Mouse (Mus musculus): ENCODE data around the gene Ptpn13. TPM values are rescaled to one million over a fixed set of nuclear protein-coding genes. Genes with fewer than 3 reads are reported as not detected.

Ptpn13 gene
- total RNA-seq, 2 experiments from 2014 or later = 6.1 to 7.0 TPM

DNA sequence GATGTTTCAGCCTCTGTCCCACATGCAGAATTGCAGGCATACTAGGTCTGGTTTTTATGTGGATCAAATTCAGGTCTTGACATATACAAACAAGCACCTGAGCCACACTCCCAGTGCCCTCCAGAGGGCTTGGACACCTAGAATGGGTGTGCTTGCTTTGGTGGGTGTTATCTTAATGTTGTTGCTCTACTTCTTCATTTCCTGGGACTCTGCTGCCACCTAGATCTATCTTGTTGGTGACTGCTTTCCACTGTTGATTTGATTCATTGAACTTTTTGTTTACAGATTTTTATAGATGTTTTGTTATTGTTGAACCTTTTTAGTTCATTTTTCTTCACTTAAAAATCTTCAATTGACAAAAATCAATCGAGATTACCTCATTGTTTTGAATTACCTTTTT lies 31.8 kb downstream of the Ptpn13 start:
- DNase-seq = no peak
- intact Hi-C loops (cut with DNase I) = loop anchor here (2.0 kb wide), 1 partner anchor 102 kb away; no protein-coding TSS in a partner anchor

DNA sequence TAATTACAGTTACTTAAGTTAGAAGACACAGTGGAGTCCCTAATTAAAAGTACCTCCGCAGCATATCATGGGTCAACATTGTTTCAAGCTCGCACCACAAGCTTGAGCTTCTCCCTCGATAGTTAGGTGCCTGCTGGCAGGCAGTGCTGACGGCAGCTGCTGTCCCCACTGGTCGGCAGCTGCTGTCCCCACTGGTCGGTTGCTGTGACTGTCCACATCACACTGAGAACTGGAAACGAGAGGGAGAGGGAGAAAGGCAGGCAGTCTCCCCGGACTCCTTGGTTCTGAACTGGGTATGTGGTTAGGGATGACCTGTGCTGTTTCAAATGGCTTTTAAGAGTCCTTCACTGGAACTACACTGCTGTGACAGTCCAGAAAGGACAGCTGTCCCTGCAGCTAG lies 33.4 kb downstream of the Ptpn13 start:
- intact Hi-C loops (cut with DNase I) = no loop called here
- DNase-seq = no peak

DNA sequence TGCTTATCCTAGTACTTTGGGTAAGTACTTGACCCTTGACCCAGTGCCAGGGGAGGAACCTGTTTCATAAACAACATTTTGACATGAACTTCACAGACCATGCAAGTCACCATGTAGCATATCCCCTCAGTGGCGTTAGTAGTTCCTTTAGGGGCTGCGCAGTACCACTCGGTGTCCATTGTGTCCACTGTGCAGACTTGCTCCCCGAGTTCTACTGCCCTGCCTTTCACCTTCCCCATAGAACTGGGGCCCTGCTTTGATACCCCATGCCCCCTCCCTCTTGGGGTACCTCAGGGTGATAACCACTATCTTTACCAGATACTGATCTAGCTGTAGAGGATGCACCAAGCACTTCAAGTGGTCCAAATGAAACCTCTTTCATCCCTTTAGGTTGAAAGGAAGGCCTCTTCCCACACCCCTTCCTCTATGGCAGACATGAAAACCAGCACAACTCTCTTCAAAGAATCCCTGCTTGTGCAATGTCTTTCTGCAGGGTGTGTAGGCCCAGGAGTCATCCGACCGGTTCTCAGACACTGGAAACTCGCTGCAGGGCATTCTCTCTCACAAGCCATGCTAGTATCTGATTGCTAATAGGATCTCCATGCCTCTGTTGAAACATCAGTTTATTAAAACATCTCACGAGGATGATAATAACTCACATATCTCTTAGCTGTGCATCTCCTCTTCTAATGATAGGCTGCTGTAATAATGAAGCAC lies 34.1 kb downstream of the Ptpn13 start:
- intact Hi-C loops (cut with DNase I) = no loop called here
- DNase-seq = no peak

DNA sequence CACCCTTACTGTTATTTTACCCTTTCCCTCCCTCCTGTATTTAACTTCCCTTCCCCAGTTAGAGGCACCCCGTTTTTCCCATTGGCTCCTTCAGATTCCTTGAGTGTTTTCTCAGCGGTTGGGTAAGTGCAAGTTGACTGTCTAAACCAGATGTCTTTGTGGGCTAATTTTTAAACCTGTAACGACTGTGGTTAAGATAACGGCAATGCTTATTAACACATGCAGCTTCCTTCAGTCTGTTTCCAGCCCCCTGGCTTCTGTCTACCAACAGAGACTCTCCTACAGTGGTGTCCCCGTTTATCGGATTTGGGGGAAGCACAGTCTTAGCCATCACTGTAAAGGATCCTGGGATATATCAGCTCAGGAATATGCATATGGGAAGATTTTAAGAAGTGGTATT lies 35.9 kb downstream of the Ptpn13 start:
- DNase-seq = no peak
- intact Hi-C loops (cut with DNase I) = no loop called here

DNA sequence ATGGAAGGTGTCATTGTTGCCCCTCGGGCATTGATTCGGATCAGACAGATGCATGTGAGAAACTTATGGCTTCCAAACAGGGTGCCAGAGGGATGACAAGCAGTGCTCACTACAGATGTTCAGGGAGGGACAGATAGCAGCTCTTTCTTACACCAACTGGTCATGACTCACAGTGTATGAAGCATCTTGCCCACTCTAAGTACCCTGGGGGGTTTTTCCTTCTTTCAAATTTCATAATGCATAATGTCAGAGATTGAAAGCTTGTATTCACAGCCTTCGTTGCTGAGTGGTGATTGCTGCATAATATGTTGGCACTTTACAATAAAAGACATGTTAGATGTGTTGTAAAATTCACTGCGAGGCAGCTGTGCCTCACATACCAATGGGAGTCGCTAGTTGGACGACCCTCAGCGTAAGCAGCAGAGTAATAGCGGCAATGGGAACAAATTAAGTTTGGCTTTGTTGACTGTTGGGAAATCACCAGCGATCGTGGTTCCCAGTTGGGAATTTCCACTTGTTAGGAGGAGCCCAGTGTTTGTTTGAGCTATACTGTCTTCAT lies 38.7 kb downstream of the Ptpn13 start:
- intact Hi-C loops (cut with DNase I) = no loop called here
- DNase-seq = no peak

DNA sequence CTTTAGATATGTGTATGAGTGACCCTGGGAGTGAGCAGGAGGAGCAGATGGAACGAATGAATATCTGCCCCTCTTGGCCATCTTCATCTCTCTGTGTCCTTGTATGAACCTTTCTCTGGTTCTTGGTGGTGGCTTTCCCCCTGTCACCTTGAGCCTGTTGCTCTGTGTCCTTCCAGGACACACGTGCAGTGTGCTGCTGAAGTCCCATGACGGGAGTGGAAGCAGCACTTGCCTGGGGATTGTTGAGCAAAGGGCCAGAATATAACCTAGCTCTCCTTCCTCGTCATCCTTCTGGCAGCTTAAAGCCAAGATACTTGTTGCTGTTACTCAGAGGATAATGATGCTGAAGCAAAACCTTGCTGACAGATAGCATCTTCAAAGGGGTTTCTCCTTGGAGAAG lies 39.3 kb downstream of the Ptpn13 start:
- no peak for DNase-seq
- intact Hi-C loops (cut with DNase I) = no loop called here

DNA sequence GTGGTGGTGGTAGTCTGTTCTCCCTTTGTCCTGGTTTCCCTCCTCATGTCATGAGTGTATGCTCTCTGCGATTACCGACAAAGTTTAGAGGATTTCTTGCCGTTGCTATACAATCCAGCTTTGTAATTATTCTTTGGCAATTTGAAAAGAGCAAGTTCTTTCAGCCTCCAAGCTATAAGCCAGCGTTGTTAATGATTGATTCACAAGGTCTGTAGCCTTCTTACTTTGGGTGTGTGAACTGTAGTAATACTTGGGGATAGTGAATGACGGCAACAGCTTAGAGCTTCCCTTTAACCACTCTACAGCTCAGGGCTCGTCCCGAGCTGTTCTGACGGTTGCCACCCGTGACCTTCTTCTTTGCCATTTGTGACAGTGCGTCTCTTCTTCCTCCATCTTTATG lies 39.8 kb downstream of the Ptpn13 start:
- intact Hi-C loops (cut with DNase I) = no loop called here
- DNase-seq = no peak

DNA sequence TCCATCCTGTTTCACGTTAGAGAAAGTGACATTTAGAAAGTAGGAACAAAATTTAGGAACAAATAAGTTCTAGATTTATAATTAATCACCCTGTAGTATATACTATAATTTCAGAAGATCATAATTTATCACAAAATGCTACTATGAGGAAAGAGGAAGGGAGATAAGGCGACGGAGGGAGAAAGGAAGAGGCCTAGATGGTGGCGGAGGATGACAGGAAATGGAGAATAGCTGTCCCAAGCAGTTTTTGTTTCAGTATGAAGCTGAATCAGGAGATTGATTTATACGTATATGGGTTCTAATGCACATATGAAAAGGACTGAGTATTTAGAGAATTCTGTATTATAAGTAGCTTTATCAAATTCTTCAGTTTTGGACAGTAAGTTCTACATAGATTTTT lies 47.7 kb downstream of the Ptpn13 start:
- DNase-seq = no peak
- intact Hi-C loops (cut with DNase I) = no loop called here

DNA sequence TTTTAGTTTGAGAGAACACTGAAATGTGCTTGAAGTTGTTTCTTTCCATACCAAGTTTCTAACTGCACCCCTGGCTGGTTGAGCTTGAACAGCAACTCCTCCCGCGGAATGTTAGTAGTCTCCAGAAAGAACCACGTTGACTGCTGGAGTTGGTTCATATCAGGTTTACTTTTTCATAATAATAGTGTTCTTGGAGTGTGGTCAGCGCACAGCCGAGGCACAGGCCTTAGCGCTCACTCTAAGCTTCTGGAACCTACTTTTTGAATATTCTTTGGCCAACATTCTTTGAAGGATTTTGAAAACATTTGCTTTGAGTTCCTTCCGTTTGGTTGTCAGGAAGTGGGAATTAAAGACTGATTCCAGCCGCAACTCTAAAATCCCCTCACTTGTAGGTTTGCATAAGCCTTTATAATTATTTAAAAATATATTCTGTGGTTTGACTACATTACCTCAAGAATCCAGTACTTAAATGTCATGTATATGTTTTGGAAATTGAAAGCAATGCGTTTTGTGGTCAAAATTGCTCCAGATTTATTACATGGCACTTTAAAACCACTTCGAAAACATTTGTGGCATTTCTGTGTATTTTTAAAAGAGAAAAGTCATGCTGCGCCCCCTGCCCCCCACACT lies 48.6 kb downstream of the Ptpn13 start:
- intact Hi-C loops (cut with DNase I) = no loop called here

DNA sequence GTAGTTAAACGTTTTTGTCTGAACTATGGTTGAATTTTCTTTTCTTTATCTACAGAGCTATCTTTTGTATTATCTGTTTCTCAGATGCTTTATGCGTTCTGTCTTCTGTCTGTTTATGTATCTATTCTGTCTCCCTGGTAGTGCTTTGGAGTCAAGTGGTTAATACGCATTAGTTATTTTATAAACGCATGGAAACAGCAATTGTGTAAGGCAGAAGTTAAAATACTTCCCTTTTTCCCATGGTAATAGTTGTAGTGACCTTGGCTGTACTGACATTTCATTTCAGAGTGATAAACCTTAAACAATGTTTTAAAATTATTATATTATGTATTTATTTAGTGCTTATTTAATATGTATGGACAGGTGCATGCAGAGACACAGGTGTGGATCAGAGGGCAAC lies 49.3 kb downstream of the Ptpn13 start:
- no peak for DNase-seq
- intact Hi-C loops (cut with DNase I) = no loop called here

More for the DNA sequence above, 48.6 kb downstream of the Ptpn13 start:
- DNase-seq = no peak

DNA sequence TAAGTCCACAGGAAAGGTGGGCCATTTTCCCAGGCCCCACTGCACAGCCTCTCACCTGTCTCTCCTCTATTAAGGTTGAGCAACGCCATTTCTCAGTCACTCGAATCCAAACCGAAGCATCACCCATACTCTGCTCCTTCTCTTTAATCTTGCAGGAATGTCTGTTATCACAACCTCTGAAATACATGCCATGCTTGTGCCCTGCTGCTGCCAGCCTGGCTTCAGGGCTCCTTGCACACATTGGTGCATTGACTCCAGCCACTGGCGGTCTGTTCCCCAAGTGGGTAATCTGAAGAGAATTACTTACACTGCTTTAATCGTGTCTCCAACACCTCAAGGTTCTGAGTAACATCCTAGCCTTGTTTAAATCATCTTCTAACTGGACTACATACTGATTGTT lies 50.5 kb downstream of the Ptpn13 start:
- DNase-seq = no peak
- intact Hi-C loops (cut with DNase I) = no loop called here

DNA sequence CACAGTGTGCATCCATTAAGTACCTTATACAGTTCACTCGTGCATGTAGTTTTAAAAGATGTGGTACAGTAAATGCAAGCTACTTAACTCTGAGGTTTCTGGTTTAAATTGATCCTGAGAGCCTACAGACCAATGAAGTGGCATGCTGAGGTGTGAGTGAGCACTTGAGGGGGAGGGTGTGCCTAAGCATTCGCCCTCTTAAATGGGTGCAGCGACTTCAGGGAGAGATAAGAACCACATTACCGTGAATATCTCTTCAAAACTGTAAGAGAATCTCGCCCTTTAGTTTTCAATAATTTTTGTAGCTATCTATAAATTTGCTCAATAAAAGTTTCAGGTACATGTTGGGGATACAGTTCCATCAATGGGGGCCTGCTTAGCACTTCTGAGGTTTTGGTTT lies 54.5 kb downstream of the Ptpn13 start:
- intact Hi-C loops (cut with DNase I) = no loop called here
- no peak for DNase-seq

DNA sequence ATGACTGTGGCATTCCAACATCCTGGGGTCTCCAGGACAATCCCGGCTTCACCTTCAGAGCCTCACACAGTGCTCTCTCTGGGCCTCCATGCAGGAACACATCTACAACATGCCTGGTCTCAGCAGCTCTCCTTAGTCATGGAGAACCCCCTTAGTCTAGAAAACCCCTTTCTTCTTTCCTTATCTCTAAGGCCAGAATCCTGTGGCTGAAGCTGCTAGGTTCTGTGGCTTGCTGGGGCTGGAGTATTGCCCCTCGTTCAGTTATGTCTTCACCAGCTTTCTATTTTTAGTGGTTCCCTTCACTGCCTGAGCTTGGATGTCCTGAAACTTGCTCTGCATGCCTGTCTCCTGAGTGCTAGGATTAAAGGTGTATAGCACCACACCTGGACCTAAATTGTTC lies 56.2 kb downstream of the Ptpn13 start:
- intact Hi-C loops (cut with DNase I) = no loop called here
- DNase-seq = no peak

DNA sequence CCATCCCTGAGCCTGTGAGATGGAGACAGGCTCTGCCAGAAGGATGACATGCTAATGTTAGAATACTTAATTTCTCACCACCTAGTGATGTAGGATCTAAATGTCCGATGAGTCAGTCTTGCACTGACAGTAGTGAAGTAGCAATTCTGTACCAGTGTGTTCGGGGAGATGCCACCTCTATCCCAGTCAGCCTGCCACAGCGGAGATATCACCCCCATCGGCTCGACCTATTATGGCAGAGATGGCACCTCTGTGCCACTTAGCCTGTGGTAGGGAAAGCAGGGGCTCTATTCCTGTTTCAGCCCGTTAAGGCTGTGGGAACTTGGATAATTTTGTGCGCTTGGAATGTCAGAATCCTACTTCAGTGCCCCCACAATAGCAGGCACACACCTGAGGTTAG lies 62.0 kb downstream of the Ptpn13 start:
- DNase-seq = no peak
- intact Hi-C loops (cut with DNase I) = no loop called here

DNA sequence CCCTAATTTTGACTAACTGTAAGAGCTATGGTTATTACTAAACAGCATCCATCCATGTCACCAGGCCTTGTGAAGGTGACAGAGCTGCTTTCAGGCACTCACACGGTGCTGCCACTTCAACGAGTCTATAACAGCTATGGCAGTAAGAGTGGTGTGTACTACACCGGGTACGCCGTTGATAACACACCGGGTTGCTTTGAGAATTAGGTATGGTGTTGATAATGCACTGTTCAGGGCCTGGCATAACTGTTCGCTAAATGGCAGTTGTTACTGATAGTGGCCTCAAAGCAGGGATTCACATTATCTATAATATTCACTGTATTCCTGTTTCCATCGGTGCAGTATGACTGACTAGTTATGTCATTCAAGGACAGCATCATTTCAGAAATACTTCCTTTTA lies 66.0 kb downstream of the Ptpn13 start:
- intact Hi-C loops (cut with DNase I) = no loop called here
- DNase-seq = no peak

DNA sequence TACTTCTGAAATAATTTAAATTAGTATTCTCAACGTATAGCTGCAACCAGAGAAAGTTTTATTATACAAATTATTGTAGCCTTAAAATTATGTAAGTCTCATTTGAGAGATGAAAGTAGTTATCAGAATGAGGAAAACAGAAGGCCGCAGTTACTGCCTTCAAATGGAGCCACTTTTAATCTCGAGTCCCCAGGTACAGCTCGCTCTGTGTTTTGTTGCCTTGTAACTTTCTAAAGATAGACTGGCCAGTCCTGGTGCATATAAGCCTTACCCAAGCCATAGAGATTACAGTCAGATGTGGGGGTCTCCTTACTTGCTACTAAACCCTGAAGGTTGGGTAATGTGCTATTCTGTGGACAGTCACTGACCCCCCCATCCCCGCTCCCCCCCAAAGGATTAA lies 66.8 kb downstream of the Ptpn13 start:
- intact Hi-C loops (cut with DNase I) = no loop called here
- DNase-seq = no peak

DNA sequence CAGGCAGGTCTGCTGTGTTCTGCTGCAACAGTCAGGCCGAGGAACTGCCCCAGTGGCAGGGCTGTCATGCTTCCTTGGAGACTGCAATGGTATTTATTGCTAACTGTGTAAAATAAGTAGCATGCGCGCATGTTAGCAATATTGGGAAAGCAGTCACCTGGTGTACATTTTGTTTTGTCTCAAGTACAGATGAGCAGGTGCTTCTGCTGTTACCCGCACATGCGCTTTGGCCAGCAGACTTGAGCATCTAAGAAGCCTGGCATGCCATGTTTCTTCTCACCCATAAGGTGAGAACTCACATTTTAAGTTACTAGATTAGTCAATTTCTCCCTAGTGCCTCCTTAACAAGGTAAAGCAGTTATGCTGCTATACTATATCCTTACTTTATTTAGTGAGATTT lies 72.1 kb downstream of the Ptpn13 start:
- intact Hi-C loops (cut with DNase I) = no loop called here
- DNase-seq = no peak

DNA sequence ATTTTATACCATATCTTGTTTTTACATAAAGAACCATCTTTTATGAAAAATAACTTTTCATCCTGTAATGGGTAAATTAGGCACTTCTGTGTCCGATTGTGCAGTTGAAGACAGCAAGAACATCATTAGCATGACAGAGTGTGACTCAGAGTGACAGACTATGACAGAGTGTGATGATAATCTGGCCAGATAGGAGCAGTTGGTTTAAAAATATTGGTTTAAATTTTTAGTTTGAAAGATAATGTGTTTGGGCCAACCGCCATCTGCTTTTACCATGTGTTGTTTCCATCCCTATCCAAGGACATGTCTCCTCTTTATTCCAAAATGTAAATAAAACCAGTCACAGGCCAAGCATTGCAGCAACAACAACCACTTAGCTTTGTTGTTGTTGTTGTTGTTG lies 72.5 kb downstream of the Ptpn13 start:
- DNase-seq = no peak

DNA sequence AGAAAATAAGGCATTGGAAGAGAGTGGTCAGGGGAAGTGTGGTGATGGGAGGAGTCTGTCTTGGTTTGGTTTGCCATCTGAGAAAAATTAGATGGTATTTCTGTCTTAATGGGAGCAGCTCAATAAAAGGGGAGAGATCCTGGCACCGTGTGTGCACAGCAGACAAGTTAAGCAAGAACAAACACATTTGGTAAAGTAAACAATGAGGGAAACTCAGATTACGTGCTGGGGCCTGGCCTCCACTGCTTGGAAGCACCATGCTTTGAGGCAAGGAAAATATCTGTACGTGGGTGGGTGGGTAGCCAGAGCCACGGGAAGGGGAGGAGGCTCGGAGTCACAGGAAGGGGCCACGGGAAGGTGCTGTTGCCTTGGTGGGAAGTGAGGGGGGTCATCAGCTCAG lies 74.3 kb downstream of the Ptpn13 start:
- intact Hi-C loops (cut with DNase I) = no loop called here
- no peak for DNase-seq

More for the DNA sequence above, 72.5 kb downstream of the Ptpn13 start:
- intact Hi-C loops (cut with DNase I) = no loop called here

DNA sequence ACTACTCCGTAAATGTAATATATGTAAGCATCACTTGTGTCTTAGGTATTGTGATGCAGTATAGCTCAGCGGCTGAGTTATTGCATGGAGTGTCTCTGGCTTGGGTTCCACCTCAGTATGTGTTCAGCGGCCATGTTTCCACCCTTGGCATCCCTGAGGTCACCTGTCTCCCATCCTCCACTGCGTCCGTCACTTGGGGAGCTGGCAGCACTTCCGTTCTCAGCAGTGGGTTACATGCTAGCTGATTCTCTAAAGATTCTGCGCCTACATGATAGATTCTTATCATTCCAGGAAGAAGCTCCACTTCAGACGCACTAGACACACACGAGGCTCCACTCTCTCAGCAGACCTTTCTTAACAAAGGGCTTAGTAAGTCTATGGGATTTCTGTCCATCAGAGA lies 76.1 kb downstream of the Ptpn13 start:
- intact Hi-C loops (cut with DNase I) = no loop called here
- no peak for DNase-seq

DNA sequence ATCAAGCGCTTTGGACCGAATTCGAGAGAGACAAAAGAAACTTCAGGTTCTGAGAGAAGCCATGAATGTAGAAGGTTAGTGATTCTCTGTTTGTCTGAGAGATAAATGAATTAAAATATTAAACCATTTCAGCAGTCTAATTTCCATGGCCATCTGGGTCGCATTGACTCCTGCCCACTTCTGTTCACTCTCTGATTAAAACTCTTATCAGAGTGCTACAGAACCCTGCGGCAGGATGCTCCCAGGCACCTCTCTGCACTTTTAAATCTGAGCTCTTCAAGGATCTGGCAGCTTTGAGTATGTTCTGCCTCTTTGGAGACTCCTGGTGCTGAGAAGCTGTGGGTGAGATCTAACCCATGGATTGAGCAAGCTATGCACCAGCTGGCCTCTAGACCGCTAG lies 76.8 kb downstream of the Ptpn13 start:
- no peak for DNase-seq
- intact Hi-C loops (cut with DNase I) = no loop called here

DNA sequence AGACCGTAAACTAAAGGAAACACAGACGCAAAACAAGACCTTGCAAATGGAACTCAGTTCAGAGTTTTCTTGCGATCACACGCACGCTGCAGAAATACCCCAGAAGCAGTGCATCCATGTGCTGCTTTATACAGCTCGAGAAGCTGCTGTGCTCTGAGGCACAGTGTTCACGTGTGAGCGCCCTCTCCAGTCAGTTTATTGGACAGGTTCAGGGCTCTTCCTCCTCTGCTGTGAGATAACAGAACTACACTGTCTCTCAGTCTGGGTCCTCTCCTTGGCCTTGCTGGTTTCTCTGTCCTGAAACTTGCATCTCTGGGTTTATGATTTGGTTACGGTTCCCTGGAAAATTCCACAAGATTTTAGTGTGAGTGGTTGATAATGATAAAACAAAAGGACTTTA lies 88.2 kb downstream of the Ptpn13 start:
- no peak for DNase-seq
- intact Hi-C loops (cut with DNase I) = no loop called here
